Mouse (Mus musculus) embryonic fibroblast, embryonic 13.5 days (primary cell): ENCODE measurements at regions not wholly inside any gene's neighbourhood (a gene's known extent, or its start where the extent isn't known, plus 50 kb on each side); places are given as distances from the start of the nearest gene placed in this dataset.

Experiments used
- CTCF ChIP-seq: IDR thresholded peaks from 2 replicates; pipeline ENCODE4 v1.5.1; 2011; ENCODE audit warnings: mild to moderate bottlenecking, control low read depth, low read length, moderate library complexity, borderline replicate concordance; ENCODE audit not compliant: insufficient read depth
- POLR2A ChIP-seq: IDR thresholded peaks from 2 replicates; pipeline ENCODE4 v1.6.1; 2011; ENCODE audit warnings: low read depth, mild to moderate bottlenecking, control low read depth, low read length, moderate library complexity

DNA sequence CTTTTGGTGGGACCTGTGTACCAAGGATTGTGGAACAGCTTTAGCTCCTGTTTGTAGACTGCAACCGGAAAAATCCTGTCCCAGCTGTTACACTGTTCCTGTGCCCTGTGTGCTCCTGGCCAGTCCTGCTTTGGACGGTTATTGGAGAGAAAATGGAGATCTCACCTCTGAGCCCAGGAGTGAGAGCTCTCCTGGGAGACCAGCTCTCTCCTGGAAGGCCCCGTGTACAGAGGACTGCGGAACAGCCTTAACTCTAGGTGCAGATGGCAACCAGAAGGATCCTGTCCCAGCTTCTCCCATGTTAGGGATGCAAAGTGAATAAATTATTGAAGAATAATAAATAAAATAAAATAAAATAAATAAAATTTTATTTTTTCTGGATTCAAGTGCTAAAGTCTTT lies 98.4 kb downstream of the Tm4sf1 start:
- TF ChIP-seq CTCF, result no peak
- TF ChIP-seq POLR2A, result no peak
